Comparison of ENCODE assay signal across 10 mouse cellular contexts in the genomic region with DNA sequence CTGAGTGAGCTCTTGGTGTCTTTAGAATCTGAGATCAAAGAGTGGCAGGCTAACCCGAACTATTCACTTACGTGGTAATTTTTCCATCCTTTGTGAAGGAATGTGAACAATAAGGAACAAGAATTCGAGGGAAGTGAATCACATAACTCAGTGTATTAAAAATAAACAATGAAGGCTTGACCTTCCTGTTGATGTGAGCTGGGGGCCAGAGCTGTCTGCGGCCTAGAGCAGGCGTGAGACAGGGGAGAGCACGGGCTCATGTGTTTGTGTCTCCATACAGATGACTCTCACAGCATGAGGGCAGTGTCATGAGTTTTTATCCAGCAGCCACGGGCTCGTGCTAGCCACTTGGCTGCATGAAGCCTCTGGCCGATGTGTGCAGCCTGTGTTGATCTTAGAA. TPM values are rescaled to one million over a fixed set of nuclear protein-coding genes. Genes with fewer than 3 reads are reported as not detected.
DNase-seq lines count a peak whose midpoint lies in the region; ATAC-seq and TF ChIP-seq lines count a peak whose summit lies in the region.
"Had no signal": no experiment of that assay in that cellular context is flagged by ENCODE, and none has a peak within 500 bp of the region (broad histone marks: within the 10 kb centered on the region; RNA-seq: fewer than 3 reads in every experiment).

No protein-coding gene starts in this region.

- no peak overlapping the region for H3K4me2 ChIP-seq in forebrain, postnatal 0 days (ENCODE audit: low read depth)
- H3K4me2 ChIP-seq in midbrain, postnatal 0 days (ENCODE audit: low read depth, low read length, poor library complexity, severe bottlenecking): no peak overlapping the region
- H3K4me2 ChIP-seq in kidney, embryonic 16.5 days (replicated peaks; ENCODE audit: low read depth, low read length): no peak overlapping the region
- H3K4me2 ChIP-seq in midbrain, embryonic 14.5 days (ENCODE audit: low read length): no peak overlapping the region
- H3K4me2 ChIP-seq: forebrain, embryonic 12.5 days; neural tube, embryonic 13.5 days had no signal

- ATAC-seq in forebrain, postnatal 0 days: no peak
- no peak for ATAC-seq in midbrain, postnatal 0 days (ENCODE audit: low FRiP score)
- no peak for ATAC-seq in kidney, embryonic 16.5 days (ENCODE audit: low FRiP score, low TSS enrichment)
- no peak for ATAC-seq in midbrain, embryonic 14.5 days (ENCODE audit: low FRiP score, low TSS enrichment)

- H3K4me1 ChIP-seq in forebrain, embryonic 10.5 days: peaks cover 18% of the 10 kb centered on the region
- no peaks in the 10 kb centered on the region for H3K4me1 ChIP-seq in forebrain, postnatal 0 days (ENCODE audit: insufficient read depth)
- H3K4me1 ChIP-seq in midbrain, embryonic 10.5 days: peaks cover 9% of the 10 kb centered on the region
- H3K4me1 ChIP-seq in midbrain, postnatal 0 days (ENCODE audit: insufficient read depth, low read length): no peaks in the 10 kb centered on the region
- peaks cover 3% of the 10 kb centered on the region; the same call in 1 of the 2 replicates for H3K4me1 ChIP-seq in kidney, embryonic 16.5 days (ENCODE audit: insufficient read depth, low read length)
- peaks cover 4% of the 10 kb centered on the region; the same call in 1 of the 2 replicates for H3K4me1 ChIP-seq in midbrain, embryonic 14.5 days (ENCODE audit: control insufficient read depth, insufficient read depth, low read length)

- peaks cover 8% of the 10 kb centered on the region for H3K36me3 ChIP-seq in forebrain, embryonic 10.5 days (replicated peaks)
- no peaks in the 10 kb centered on the region for H3K36me3 ChIP-seq in forebrain, postnatal 0 days (ENCODE audit: insufficient read depth)
- H3K36me3 ChIP-seq in midbrain, embryonic 10.5 days: peaks cover 9% of the 10 kb centered on the region
- H3K36me3 ChIP-seq in midbrain, postnatal 0 days (ENCODE audit: insufficient read depth, low read length): no peaks in the 10 kb centered on the region
- H3K36me3 ChIP-seq in kidney, embryonic 16.5 days (ENCODE audit: insufficient read depth, low read length): peaks cover 5% of the 10 kb centered on the region; the same call in 1 of the 2 replicates
- H3K36me3 ChIP-seq in midbrain, embryonic 14.5 days (ENCODE audit: control insufficient read depth, insufficient read depth, low read length): no peaks in the 10 kb centered on the region
- H3K36me3 ChIP-seq: forebrain, embryonic 12.5 days; neural tube, embryonic 13.5 days had no signal

- no peaks in the 10 kb centered on the region for H3K9me3 ChIP-seq in forebrain, embryonic 10.5 days
- H3K9me3 ChIP-seq in forebrain, postnatal 0 days (ENCODE audit: low read length): no peaks in the 10 kb centered on the region
- no peaks in the 10 kb centered on the region for H3K9me3 ChIP-seq in midbrain, embryonic 10.5 days (replicated peaks)
- no peaks in the 10 kb centered on the region for H3K9me3 ChIP-seq in midbrain, postnatal 0 days (ENCODE audit: low read length)
- H3K9me3 ChIP-seq in kidney, embryonic 16.5 days (ENCODE audit: low read length): no peaks in the 10 kb centered on the region
- H3K9me3 ChIP-seq in midbrain, embryonic 14.5 days (ENCODE audit: control insufficient read depth, low read length): no peaks in the 10 kb centered on the region
- H3K9me3 ChIP-seq: forebrain, embryonic 12.5 days; neural tube, embryonic 13.5 days had no signal

- no peak overlapping the region for H3K4me3 ChIP-seq in forebrain, embryonic 10.5 days
- H3K4me3 ChIP-seq in forebrain, postnatal 0 days (ENCODE audit: low read depth, low read length): no peak overlapping the region
- no peak overlapping the region for H3K4me3 ChIP-seq in midbrain, embryonic 10.5 days
- no peak overlapping the region for H3K4me3 ChIP-seq in midbrain, postnatal 0 days (ENCODE audit: low read depth, low read length)
- H3K4me3 ChIP-seq in kidney, embryonic 16.5 days (ENCODE audit: low read length): no peak overlapping the region
- H3K4me3 ChIP-seq in midbrain, embryonic 14.5 days (replicated peaks; ENCODE audit: low read depth, low read length): no peak overlapping the region
- H3K4me3 ChIP-seq: forebrain, embryonic 12.5 days; neural tube, embryonic 13.5 days had no signal

- no peaks in the 10 kb centered on the region for H3K27me3 ChIP-seq in forebrain, embryonic 10.5 days (ENCODE audit: poor library complexity, severe bottlenecking)
- H3K27me3 ChIP-seq in forebrain, postnatal 0 days (ENCODE audit: insufficient read depth, low read length): no peaks in the 10 kb centered on the region
- no peaks in the 10 kb centered on the region for H3K27me3 ChIP-seq in midbrain, embryonic 10.5 days (ENCODE audit: low read depth, poor library complexity, severe bottlenecking)
- H3K27me3 ChIP-seq in midbrain, postnatal 0 days (ENCODE audit: insufficient read depth, low read length): no peaks in the 10 kb centered on the region
- H3K27me3 ChIP-seq in kidney, embryonic 16.5 days (ENCODE audit: insufficient read depth, low read length): no peaks in the 10 kb centered on the region
- H3K27me3 ChIP-seq in midbrain, embryonic 14.5 days (ENCODE audit: control insufficient read depth, insufficient read depth, low read length): no peaks in the 10 kb centered on the region
- H3K27me3 ChIP-seq: neural tube, embryonic 13.5 days had no signal

- DNase-seq in forebrain, embryonic 10.5 days (ENCODE audit: extremely low spot score, low spot score): no peak
- DNase-seq in forebrain, postnatal 0 days: no peak
- DNase-seq in midbrain, embryonic 10.5 days (ENCODE audit: low spot score): no peak
- DNase-seq in midbrain, postnatal 0 days (ENCODE audit: low spot score): no peak
- DNase-seq in midbrain, embryonic 14.5 days: peak; percentile 40
- no peak for DNase-seq in frontal cortex, postnatal 10 days (ENCODE audit: low spot score in 2 of 2)
- no peak for DNase-seq in layer of hippocampus, adult 9-10 months (ENCODE audit: low spot score)

- H3K9ac ChIP-seq in forebrain, postnatal 0 days: no peak overlapping the region
- H3K9ac ChIP-seq in midbrain, postnatal 0 days (replicated peaks; ENCODE audit: low read length, poor library complexity, severe bottlenecking): no peak overlapping the region
- H3K9ac ChIP-seq in kidney, embryonic 16.5 days (replicated peaks; ENCODE audit: low read length): no peak overlapping the region
- no peak overlapping the region for H3K9ac ChIP-seq in midbrain, embryonic 14.5 days (replicated peaks; ENCODE audit: low read length)
- H3K9ac ChIP-seq: forebrain, embryonic 12.5 days; neural tube, embryonic 13.5 days had no signal

- H3K27ac ChIP-seq in forebrain, embryonic 10.5 days: peak overlapping the region; percentile 70
- H3K27ac ChIP-seq in forebrain, postnatal 0 days (ENCODE audit: low read depth, low read length): no peak overlapping the region
- H3K27ac ChIP-seq in midbrain, embryonic 10.5 days (replicated peaks): peak overlapping the region; percentile 49
- no peak overlapping the region for H3K27ac ChIP-seq in midbrain, postnatal 0 days (ENCODE audit: low read depth, low read length)
- peak overlapping the region; percentile 71 for H3K27ac ChIP-seq in kidney, embryonic 16.5 days (ENCODE audit: low read length)
- no peak overlapping the region for H3K27ac ChIP-seq in midbrain, embryonic 14.5 days (replicated peaks; ENCODE audit: low read depth, low read length)
- H3K27ac ChIP-seq: forebrain, embryonic 12.5 days; neural tube, embryonic 13.5 days had no signal

- no peak for TF ChIP-seq CTCF in forebrain, postnatal 0 days (IDR thresholded peaks at IDR 0.05; ENCODE audit: low read depth)
- no peak for TF ChIP-seq CTCF in midbrain, postnatal 0 days (IDR thresholded peaks at IDR 0.05)

- WGBS in forebrain, embryonic 10.5 days: 46% methylated on average over 9 of the region's 9 CpGs
- WGBS in forebrain, postnatal 0 days: 27% methylated on average over 9 of the region's 9 CpGs
- WGBS in midbrain, embryonic 10.5 days: 55% methylated on average over 9 of the region's 9 CpGs
- WGBS in midbrain, postnatal 0 days: 23% methylated on average over 9 of the region's 9 CpGs
- WGBS in kidney, embryonic 16.5 days: 55% methylated on average over 9 of the region's 9 CpGs
- WGBS in midbrain, embryonic 14.5 days: 20% methylated on average over 9 of the region's 9 CpGs

RNA-seq across cellular contexts. Expression of a gene that starts 54.4 kb away (rescaled TPM):
- polyA plus RNA-seq in forebrain, embryonic 10.5 days (2016; fragmentation: Nextera tagmentation; extraction: Ambion mirVana): 32.5 and 33.1 TPM in 2 replicates
- total RNA-seq in forebrain, postnatal 0 days (2014; rRNA removed): 6.2 and 8.9 TPM in 2 replicates
- 8.8 and 10.2 TPM in 2 replicates for polyA plus RNA-seq in forebrain, postnatal 0 days (2015; fragmentation: Nextera tagmentation; extraction: Ambion mirVana)
- polyA plus RNA-seq in midbrain, embryonic 10.5 days (2016; fragmentation: Nextera tagmentation; extraction: Ambion mirVana): 33.1 and 37.0 TPM in 2 replicates
- 6.1 and 8.9 TPM in 2 replicates for total RNA-seq in midbrain, postnatal 0 days (2014; rRNA removed)
- polyA plus RNA-seq in midbrain, postnatal 0 days (2015; fragmentation: Nextera tagmentation; extraction: Ambion mirVana): 10.8 and 11.5 TPM in 2 replicates
- 38.0 and 40.4 TPM in 2 replicates for polyA plus RNA-seq in kidney, embryonic 16.5 days (2015; fragmentation: Nextera tagmentation; extraction: Ambion mirVana)
- 5.3 and 13.8 TPM in 2 replicates for polyA plus RNA-seq in midbrain, embryonic 14.5 days (2014; fragmentation: Nextera tagmentation; extraction: Ambion mirVana)

Comparison
In these comparisons a context has a peak if more than half of its experiments do, and no peak if none do; other contexts are left out.
1. H3K27ac ChIP-seq: peak in forebrain, embryonic 10.5 days (single experiment), midbrain, embryonic 10.5 days (single experiment) and kidney, embryonic 16.5 days (single experiment); none in forebrain, postnatal 0 days (single experiment), midbrain, postnatal 0 days (single experiment) and midbrain, embryonic 14.5 days (single experiment).